In the genomic region with DNA sequence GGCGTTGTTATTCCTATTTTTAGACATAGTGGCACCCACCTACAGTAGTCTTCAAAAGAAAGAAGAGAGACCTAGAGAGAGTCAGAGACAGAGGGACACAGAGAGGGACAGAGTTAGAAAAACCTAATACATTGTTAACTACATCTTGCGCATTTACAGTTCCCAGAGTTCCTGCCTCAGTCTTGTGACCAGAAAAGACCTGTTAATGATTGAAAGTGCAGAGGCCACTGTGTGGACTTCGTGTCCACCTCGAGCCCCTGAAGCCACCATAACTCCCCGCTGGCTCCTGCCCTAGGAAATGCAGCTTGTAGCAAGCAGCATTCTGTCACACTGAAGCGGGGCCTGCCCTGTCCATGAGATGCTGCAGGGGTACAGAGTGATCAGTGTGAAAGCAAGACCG, we compare ENCODE assay signal across 8 mouse cellular contexts. TPM values are rescaled to one million over a fixed set of nuclear protein-coding genes. Genes with fewer than 3 reads are reported as not detected.
DNase-seq lines count a peak whose midpoint lies in the region; ATAC-seq and TF ChIP-seq lines count a peak whose summit lies in the region.

No protein-coding gene starts in this region.

- ATAC-seq in intestine, embryonic 15.5 days, result peak; percentile 66
- ATAC-seq in liver, embryonic 15.5 days (ENCODE audit: insufficient read depth), result peak; percentile 10

- TF ChIP-seq CTCF in layer of hippocampus, adult 2 months (conservative IDR thresholded peaks at IDR 0.05), result no peak

- peak overlapping the region; percentile 94 for H3K9ac ChIP-seq in intestine, embryonic 15.5 days
- H3K9ac ChIP-seq in liver, embryonic 15.5 days, result peak overlapping the region; percentile 62

- H3K27ac ChIP-seq in layer of hippocampus, adult 2 months, result peak overlapping the region; percentile 98
- H3K27ac ChIP-seq in brown adipose tissue, adult 24 weeks (replicated peaks; ENCODE audit: low read depth, low read length), result no peak overlapping the region
- H3K27ac ChIP-seq in intestine, embryonic 15.5 days, result peak overlapping the region; percentile 98
- peak overlapping the region; percentile 76 for H3K27ac ChIP-seq in liver, embryonic 15.5 days (replicated peaks)

- 29% methylated on average over 7 of the region's 7 CpGs for WGBS in intestine, embryonic 15.5 days
- WGBS in liver, embryonic 15.5 days (ENCODE audit: insufficient replicate concordance), result 40% methylated on average over 7 of the region's 7 CpGs

- peak overlapping the region; percentile 78 for H3K4me3 ChIP-seq in layer of hippocampus, adult 2 months
- H3K4me3 ChIP-seq in brown adipose tissue, adult 24 weeks (ENCODE audit: insufficient read depth, low read depth, low read length), result peak overlapping the region; percentile 94
- peak overlapping the region; percentile 87 for H3K4me3 ChIP-seq in intestine, embryonic 15.5 days (replicated peaks)
- peak overlapping the region; percentile 82 for H3K4me3 ChIP-seq in liver, embryonic 15.5 days (replicated peaks)

- peak overlapping the region; percentile 76 for H3K4me2 ChIP-seq in intestine, embryonic 15.5 days (replicated peaks)
- peak overlapping the region; percentile 75 for H3K4me2 ChIP-seq in liver, embryonic 15.5 days

- no peaks in the 10 kb centered on the region for H3K27me3 ChIP-seq in intestine, embryonic 15.5 days (replicated peaks)
- H3K27me3 ChIP-seq in liver, embryonic 15.5 days, result no peaks in the 10 kb centered on the region

- DNase-seq in layer of hippocampus, adult 2 months (ENCODE audit: low spot score in 2 of 2), result no peak
- DNase-seq in layer of hippocampus, adult 9-11 months, result no peak
- no peak for DNase-seq in layer of hippocampus, adult 11-12 months (ENCODE audit: low spot score)
- DNase-seq in Muller cell, postnatal 12 days (ENCODE audit: inconsistent ontology term), result no peak
- DNase-seq in frontal cortex, postnatal 14 days (ENCODE audit: low spot score in 2 of 2), result no peak

- peaks cover 3% of the 10 kb centered on the region; the same call in 1 of the 2 replicates for H3K4me1 ChIP-seq in brown adipose tissue, adult 24 weeks (ENCODE audit: control insufficient read depth, insufficient read depth, insufficient read length, low read length)
- 0 out of 2 replicates have a peak, but pooled peaks cover 4% of the 10 kb centered on the region for H3K4me1 ChIP-seq in intestine, embryonic 15.5 days (replicated peaks)
- peaks cover 7% of the 10 kb centered on the region for H3K4me1 ChIP-seq in liver, embryonic 15.5 days (replicated peaks)

- no peaks in the 10 kb centered on the region for H3K9me3 ChIP-seq in intestine, embryonic 15.5 days
- no peaks in the 10 kb centered on the region for H3K9me3 ChIP-seq in liver, embryonic 15.5 days (replicated peaks)

- H3K36me3 ChIP-seq in intestine, embryonic 15.5 days, result no peaks in the 10 kb centered on the region
- peaks cover 6% of the 10 kb centered on the region; the same call in 1 of the 2 replicates for H3K36me3 ChIP-seq in liver, embryonic 15.5 days (replicated peaks)

RNA-seq across cellular contexts. Expression of gene Tyw3, which starts 0.7 kb away (rescaled TPM):
- 10 to 100 TPM; 11.1 to 12.4 TPM for total RNA-seq in layer of hippocampus, adult 2 months (2021)
- polyA plus RNA-seq in brown adipose tissue, adult 24 weeks (2012; ENCODE audit: insufficient read depth, insufficient read length, missing spikeins), result 3.0 and 3.9 TPM in 2 replicates
- polyA plus RNA-seq in intestine, embryonic 15.5 days (2015; fragmentation: Nextera tagmentation; extraction: Ambion mirVana), result 10.9 and 11.4 TPM in 2 replicates
- 2.7 and 4.1 TPM in 2 replicates for polyA plus RNA-seq in liver, embryonic 15.5 days (2015; fragmentation: Nextera tagmentation; extraction: Ambion mirVana)

RNA-seq across cellular contexts. Expression of gene Cryz, which starts 1.1 kb away (rescaled TPM):
- total RNA-seq in layer of hippocampus, adult 2 months (2021), result 10 to 100 TPM; 20.5 to 23.2 TPM
- polyA plus RNA-seq in brown adipose tissue, adult 24 weeks (2012; ENCODE audit: insufficient read depth, insufficient read length, missing spikeins), result 29.8 and 30.8 TPM in 2 replicates
- polyA plus RNA-seq in intestine, embryonic 15.5 days (2015; fragmentation: Nextera tagmentation; extraction: Ambion mirVana), result 27.5 and 29.7 TPM in 2 replicates
- 16.2 and 16.5 TPM in 2 replicates for polyA plus RNA-seq in liver, embryonic 15.5 days (2015; fragmentation: Nextera tagmentation; extraction: Ambion mirVana)
